Mouse (Mus musculus) megakaryocyte-erythroid progenitor cell, adult 5-6 weeks (primary cell): ENCODE data around the gene Gdpd1. TPM values are rescaled to one million over a fixed set of nuclear protein-coding genes. Genes with fewer than 3 reads are reported as not detected.
A peak's percentile ranks its signal among the peaks of the same experiment; 100 is the strongest.

Experiments used
- ATAC-seq: replicated peaks from 2 replicates; pipeline ENCODE4 v1.8.0; 2016; ENCODE audit warnings: mild to moderate bottlenecking, inconsistent platforms; ENCODE audit not compliant: severe bottlenecking, poor library complexity, low FRiP score, low TSS enrichment
- total RNA-seq, 2 experiments: library from RNA; stranded (forward) in 1 of 2; stranded (reverse) in 1 of 2; fragments of 200-1000, 215-1000 nt in 1 of 2; fragments of >200 nt in 1 of 2; fragmentation: Nextera tagmentation in 1 of 2; gene quantifications; 2 replicates each; pipeline ENCODE4 v1.2.3; 2014 to 2017

Gdpd1 gene
- total RNA-seq, 2 experiments from 2014 or later, result 4.6 to 7.4 TPM

GRCm38 (mm10) chr11:86994330-86994729, 79.5 kb downstream of the Gdpd1 start:
- ATAC-seq, result no peak

- ATAC-seq, result peak; percentile 79
Measured at GRCm38 (mm10) chr11:86993041-86994037, 80.5 kb downstream of the Gdpd1 start, which contains the start of gene Ypel2. TSS of gene Ypel2 (minus strand) at chr11:86993707.

GRCm38 (mm10) chr11:86992461-86992988, 81.3 kb downstream of the Gdpd1 start:
- ATAC-seq, result no peak

- ATAC-seq, result no peak
Measured at GRCm38 (mm10) chr11:86991241-86991640, 82.6 kb downstream of the Gdpd1 start.

- ATAC-seq, result no peak
Measured at GRCm38 (mm10) chr11:86990309-86990708, 83.6 kb downstream of the Gdpd1 start.

GRCm38 (mm10) chr11:86984990-86985389, 88.9 kb downstream of the Gdpd1 start:
- ATAC-seq, result no peak

Other genes starting within 250 kb of the Gdpd1 start
- gene Ypel2, start 80.4 kb downstream of the Gdpd1 start, total RNA-seq (2014; fragmentation: Nextera tagmentation), result 0.79 and 1.0 TPM in 2 replicates
- gene Ypel2, start 80.4 kb downstream of the Gdpd1 start, total RNA-seq (2017), result 1.0 TPM in 2 replicates
- 14.3 and 14.6 TPM in 2 replicates for gene Smg8, start 12.7 kb upstream of the Gdpd1 start, total RNA-seq (2014; fragmentation: Nextera tagmentation)
- 22.8 and 32.5 TPM in 2 replicates for gene Smg8, start 12.7 kb upstream of the Gdpd1 start, total RNA-seq (2017)
- gene Prr11, start 34.6 kb upstream of the Gdpd1 start, total RNA-seq (2014; fragmentation: Nextera tagmentation), result 16.6 and 16.8 TPM in 2 replicates
- 8.1 and 11.4 TPM in 2 replicates for gene Prr11, start 34.6 kb upstream of the Gdpd1 start, total RNA-seq (2017)
- 29.4 and 31.8 TPM in 2 replicates for gene Ska2, start 35.2 kb upstream of the Gdpd1 start, total RNA-seq (2014; fragmentation: Nextera tagmentation)
- 16.7 and 31.6 TPM in 2 replicates for gene Ska2, start 35.2 kb upstream of the Gdpd1 start, total RNA-seq (2017)
- gene Trim37, start 53.0 kb upstream of the Gdpd1 start, total RNA-seq (2014; fragmentation: Nextera tagmentation), result 42.7 and 48.9 TPM in 2 replicates
- 76.3 and 80.2 TPM in 2 replicates for gene Trim37, start 53.0 kb upstream of the Gdpd1 start, total RNA-seq (2017)